Mouse (Mus musculus) CH12.LX (cell line): Measurements from ENCODE around the gene Ifna7.
"Not testable (repeated sequence)": the region's sequence is repeated elsewhere in the genome, so short reads cannot be mapped to it uniquely, and the experiment has no call there.

Experiments used
- CTCF ChIP-seq, 2 experiments: IDR thresholded peaks in 1 of 2; conservative IDR thresholded peaks in 1 of 2; 2 replicates each; pipeline ENCODE4 v1.5.1; 2011 to 2012; ENCODE audit warnings: low read depth in 2 of 2, low read length in 2 of 2, improper control_type of control experiment in 1 of 2, inconsistent platforms in 1 of 2, mild to moderate bottlenecking in 1 of 2, moderate library complexity in 1 of 2
- ELF1 ChIP-seq: IDR thresholded peaks from 2 replicates; pipeline ENCODE4 v1.6.1; 2014; ENCODE audit warnings: low read depth, mild to moderate bottlenecking, inconsistent platforms, low read length, improper control_type of control experiment
- HCFC1 ChIP-seq: IDR thresholded peaks from 2 replicates; pipeline ENCODE4 v1.6.1; 2012; ENCODE audit warnings: low read depth, mild to moderate bottlenecking, inconsistent platforms, low read length, improper control_type of control experiment
- KAT2A ChIP-seq: IDR thresholded peaks from 2 replicates; pipeline ENCODE4 v1.6.1; 2012; ENCODE audit warnings: low read length, improper control_type of control experiment, inconsistent platforms; ENCODE audit not compliant: insufficient replicate concordance
- MAZ ChIP-seq: IDR thresholded peaks from 2 replicates; pipeline ENCODE4 v1.6.1; 2012; ENCODE audit warnings: low read depth, mild to moderate bottlenecking, inconsistent platforms, low read length, improper control_type of control experiment, moderate library complexity
- NELFE ChIP-seq: IDR thresholded peaks from 2 replicates; pipeline ENCODE4 v1.6.1; 2011; ENCODE audit warnings: low read depth, low read length, improper control_type of control experiment
- NRF1 ChIP-seq: IDR thresholded peaks from 2 replicates; pipeline ENCODE4 v1.6.1; 2014; ENCODE audit warnings: low read depth, mild to moderate bottlenecking, inconsistent platforms, low read length, improper control_type of control experiment, moderate library complexity
- POLR2AphosphoS2 ChIP-seq: IDR thresholded peaks from 2 replicates; pipeline ENCODE4 v1.6.1; 2011; ENCODE audit warnings: low read depth, low read length, improper control_type of control experiment
- USF1 ChIP-seq: IDR thresholded peaks from 2 replicates; pipeline ENCODE4 v1.6.1; 2014; ENCODE audit warnings: low read depth, mild to moderate bottlenecking, inconsistent platforms, low read length, improper control_type of control experiment
- ZNF384 ChIP-seq: IDR thresholded peaks from 2 replicates; pipeline ENCODE4 v1.6.1; 2012; ENCODE audit warnings: low read depth, low read length, improper control_type of control experiment, inconsistent platforms

- TF ChIP-seq CTCF (conservative IDR thresholded peaks at IDR 0.05 in 1 of 2, IDR thresholded peaks at IDR 0.05 in 1 of 2; ENCODE audit: low read depth in 2 of 2, low read length in 2 of 2); POLR2AphosphoS2; USF1; ZNF384; NRF1; ELF1; NELFE; HCFC1; MAZ; KAT2A: not testable (repeated sequence)
Observed at GRCm38 (mm10) chr4:88781831-88782230, 34.2 kb upstream of the Ifna7 start, which contains the start of gene Ifnz.
